Mouse (Mus musculus) midbrain, embryonic 11.5 days (tissue): ENCODE data around the gene Hcar1. TPM values are rescaled to one million over a fixed set of nuclear protein-coding genes. Genes with fewer than 3 reads are reported as not detected.

ENCODE experiments used
- ATAC-seq: fragments of 200-750 bp; cut with Nextera tagmentation; 2 replicates; pipeline ENCODE4 v1.8.0; 2017; ENCODE audit warnings: moderate TSS enrichment, moderate library complexity; ENCODE audit not compliant: low FRiP score
- DNase-seq: peaks from one replicate; pipeline ENCODE4 v3.0.0; 2015; ENCODE audit warnings: low spot score; ENCODE audit errors: missing footprints
- H3K27ac ChIP-seq: fragments of 300-500 bp; sonication (generic); 2 replicates; pipeline ENCODE4 v1.5.1; 2014; ENCODE audit warnings: low read depth, low read length
- H3K27me3 ChIP-seq: fragments of 300-500 bp; sonication (generic); 2 replicates; pipeline ENCODE4 v1.6.1; 2014; ENCODE audit warnings: mild to moderate bottlenecking, low read length, moderate library complexity, mixed read lengths; ENCODE audit not compliant: control insufficient read depth, insufficient read depth
- H3K36me3 ChIP-seq: fragments of 300-500 bp; sonication (generic); 2 replicates; pipeline ENCODE4 v1.6.1; 2014; ENCODE audit warnings: mild to moderate bottlenecking, low read length, moderate library complexity, mixed read lengths; ENCODE audit not compliant: control insufficient read depth, insufficient read depth
- H3K4me1 ChIP-seq: fragments of 300-500 bp; sonication (generic); 2 replicates; pipeline ENCODE4 v1.6.1; 2014; ENCODE audit warnings: low read length; ENCODE audit not compliant: control insufficient read depth, insufficient read depth
- H3K4me2 ChIP-seq: fragments of 300-500 bp; sonication (generic); 2 replicates; pipeline ENCODE4 v1.6.1; 2014; ENCODE audit warnings: mild to moderate bottlenecking, moderate library complexity
- H3K4me3 ChIP-seq: fragments of 300-500 bp; sonication (generic); 2 replicates; pipeline ENCODE4 v1.5.1; 2014; ENCODE audit warnings: low read depth, low read length
- H3K9ac ChIP-seq: fragments of 300-500 bp; sonication (generic); 2 replicates; pipeline ENCODE4 v1.6.1; 2014; ENCODE audit warnings: low read length
- H3K9me3 ChIP-seq: fragments of 300-500 bp; sonication (generic); 2 replicates; pipeline ENCODE4 v1.6.1; 2016; ENCODE audit warnings: low read length; ENCODE audit not compliant: control insufficient read depth
- WGBS: fragments of 180-500 bp; shearing (Covaris S2); extraction: QIAGEN DNeasy Blood & Tissue Kit; methylation state at CpG from one replicate; pipeline ENCODE4 v1.1.7; 2014; 5-methylcytosine and 5-hydroxymethylcytosine counted together
- polyA plus RNA-seq: library from polyadenylated mRNA; unstranded; fragments of >200 nt; fragmentation: Nextera tagmentation; extraction: Ambion mirVana; gene quantifications from 2 replicates; pipeline ENCODE4 v1.2.1, GENCODE M21; 2014

Hcar1 gene
- polyA plus RNA-seq, 1 experiment from 2014 or later, result not detected

GRCm38 (mm10) chr5:123897352-123897751, 17.5 kb upstream of the Hcar1 start:
- no peak for DNase-seq
- no peak overlapping the region for H3K27ac ChIP-seq
- H3K36me3 ChIP-seq, result no peaks in the 10 kb centered on the region
- no peak overlapping the region for H3K4me2 ChIP-seq
- 85% methylated on average over 13 of the region's 13 CpGs for WGBS
- no peak overlapping the region for H3K9ac ChIP-seq
- no peaks in the 10 kb centered on the region for H3K9me3 ChIP-seq
- H3K27me3 ChIP-seq, result no peaks in the 10 kb centered on the region
- H3K4me3 ChIP-seq, result no peak overlapping the region
- no peak for ATAC-seq
- no peaks in the 10 kb centered on the region for H3K4me1 ChIP-seq

- Histone ChIP-seq H3K9me3 (no peaks in the 10 kb centered on the region), H3K4me3 (no peak overlapping the region), H3K27me3 (no peaks in the 10 kb centered on the region), H3K9ac (no peak overlapping the region), H3K4me2 (no peak overlapping the region), H3K4me1 (no peaks in the 10 kb centered on the region), H3K36me3 (no peaks in the 10 kb centered on the region), H3K27ac (no peak overlapping the region)
- 88% methylated on average over 11 of the region's 11 CpGs for WGBS
- DNase-seq (no peak), ATAC-seq (no peak)
These were observed 16.6 kb upstream of the Hcar1 start for GRCm38 (mm10) chr5:123896395-123896794.

GRCm38 (mm10) chr5:123893520-123893919, 13.7 kb upstream of the Hcar1 start:
- ATAC-seq (no peak), DNase-seq (no peak)
- Histone ChIP-seq H3K9ac (no peak overlapping the region), H3K9me3 (no peaks in the 10 kb centered on the region), H3K27ac (no peak overlapping the region), H3K27me3 (no peaks in the 10 kb centered on the region), H3K4me3 (no peak overlapping the region), H3K36me3 (no peaks in the 10 kb centered on the region), H3K4me1 (no peaks in the 10 kb centered on the region), H3K4me2 (no peak overlapping the region)
- WGBS, result 90% methylated on average over 5 of the region's 5 CpGs

GRCm38 (mm10) chr5:123891669-123892068, 11.8 kb upstream of the Hcar1 start:
- Histone ChIP-seq H3K36me3 (no peaks in the 10 kb centered on the region), H3K9ac (no peak overlapping the region), H3K27me3 (no peaks in the 10 kb centered on the region), H3K4me3 (no peak overlapping the region), H3K4me1 (no peaks in the 10 kb centered on the region), H3K9me3 (no peaks in the 10 kb centered on the region), H3K27ac (no peak overlapping the region), H3K4me2 (no peak overlapping the region)
- ATAC-seq (no peak), DNase-seq (no peak)
- WGBS, result 53% methylated on average over 6 of the region's 6 CpGs

- ATAC-seq, result no peak
- no peak overlapping the region for H3K4me3 ChIP-seq
- H3K36me3 ChIP-seq, result no peaks in the 10 kb centered on the region
- WGBS, result 82% methylated on average over 5 of the region's 5 CpGs
- H3K9ac ChIP-seq, result no peak overlapping the region
- H3K27me3 ChIP-seq, result no peaks in the 10 kb centered on the region
- H3K9me3 ChIP-seq, result no peaks in the 10 kb centered on the region
- DNase-seq, result no peak
- H3K27ac ChIP-seq, result no peak overlapping the region
- H3K4me2 ChIP-seq, result no peak overlapping the region
- no peaks in the 10 kb centered on the region for H3K4me1 ChIP-seq
These were observed 11.2 kb upstream of the Hcar1 start for GRCm38 (mm10) chr5:123890987-123891386.

GRCm38 (mm10) chr5:123890312-123890711, 10.5 kb upstream of the Hcar1 start:
- WGBS, result 69% methylated on average over 2 of the region's 2 CpGs
- Histone ChIP-seq H3K27ac (no peak overlapping the region), H3K9me3 (no peaks in the 10 kb centered on the region), H3K4me3 (no peak overlapping the region), H3K27me3 (no peaks in the 10 kb centered on the region), H3K9ac (no peak overlapping the region), H3K4me2 (no peak overlapping the region), H3K4me1 (no peaks in the 10 kb centered on the region), H3K36me3 (no peaks in the 10 kb centered on the region)
- DNase-seq (no peak), ATAC-seq (no peak)

GRCm38 (mm10) chr5:123886365-123886764, 6.5 kb upstream of the Hcar1 start:
- no peaks in the 10 kb centered on the region for H3K4me1 ChIP-seq
- H3K27ac ChIP-seq, result no peak overlapping the region
- no peaks in the 10 kb centered on the region for H3K27me3 ChIP-seq
- no peaks in the 10 kb centered on the region for H3K9me3 ChIP-seq
- no peak overlapping the region for H3K4me2 ChIP-seq
- DNase-seq (no peak), ATAC-seq (no peak)
- no peak overlapping the region for H3K4me3 ChIP-seq
- 88% methylated on average over 3 of the region's 3 CpGs for WGBS
- no peak overlapping the region for H3K9ac ChIP-seq
- H3K36me3 ChIP-seq, result no peaks in the 10 kb centered on the region

- Histone ChIP-seq H3K9me3 (no peaks in the 10 kb centered on the region), H3K4me2 (no peak overlapping the region), H3K4me1 (no peaks in the 10 kb centered on the region), H3K9ac (no peak overlapping the region), H3K36me3 (no peaks in the 10 kb centered on the region), H3K4me3 (no peak overlapping the region), H3K27me3 (no peaks in the 10 kb centered on the region), H3K27ac (no peak overlapping the region)
- ATAC-seq (no peak), DNase-seq (no peak)
- 83% methylated on average over 10 of the region's 10 CpGs for WGBS
These were observed 4.5 kb upstream of the Hcar1 start for GRCm38 (mm10) chr5:123884332-123884731.

- Histone ChIP-seq H3K27ac (no peak overlapping the region), H3K36me3 (no peaks in the 10 kb centered on the region), H3K4me2 (no peak overlapping the region), H3K9ac (no peak overlapping the region), H3K27me3 (no peaks in the 10 kb centered on the region), H3K4me1 (no peaks in the 10 kb centered on the region), H3K4me3 (no peak overlapping the region), H3K9me3 (no peaks in the 10 kb centered on the region)
- DNase-seq (no peak), ATAC-seq (no peak)
- 82% methylated on average over 7 of the region's 7 CpGs for WGBS
These were observed 4.1 kb upstream of the Hcar1 start for GRCm38 (mm10) chr5:123883891-123884290.

GRCm38 (mm10) chr5:123880778-123881177, 958 bp upstream of the Hcar1 start:
- 81% methylated on average over 14 of the region's 14 CpGs for WGBS
- Histone ChIP-seq H3K9me3 (no peaks in the 10 kb centered on the region), H3K4me2 (no peak overlapping the region), H3K27me3 (no peaks in the 10 kb centered on the region), H3K27ac (no peak overlapping the region), H3K4me3 (no peak overlapping the region), H3K9ac (no peak overlapping the region), H3K36me3 (no peaks in the 10 kb centered on the region), H3K4me1 (no peaks in the 10 kb centered on the region)
- DNase-seq, result no peak
- ATAC-seq, result no peak
